Mouse (Mus musculus) G1E (cell line): ENCODE results near the gene Cct4.

Experiments
- CTCF ChIP-seq: IDR thresholded peaks from 2 replicates; pipeline ENCODE4 v1.5.1; 2012; ENCODE audit warnings: low read depth, low read length, inconsistent platforms, mixed read lengths
- TAL1 ChIP-seq: conservative IDR thresholded peaks from 2 replicates; pipeline ENCODE4 v1.6.1; 2012; ENCODE audit warnings: low read depth, low read length, inconsistent platforms, mixed read lengths

DNA sequence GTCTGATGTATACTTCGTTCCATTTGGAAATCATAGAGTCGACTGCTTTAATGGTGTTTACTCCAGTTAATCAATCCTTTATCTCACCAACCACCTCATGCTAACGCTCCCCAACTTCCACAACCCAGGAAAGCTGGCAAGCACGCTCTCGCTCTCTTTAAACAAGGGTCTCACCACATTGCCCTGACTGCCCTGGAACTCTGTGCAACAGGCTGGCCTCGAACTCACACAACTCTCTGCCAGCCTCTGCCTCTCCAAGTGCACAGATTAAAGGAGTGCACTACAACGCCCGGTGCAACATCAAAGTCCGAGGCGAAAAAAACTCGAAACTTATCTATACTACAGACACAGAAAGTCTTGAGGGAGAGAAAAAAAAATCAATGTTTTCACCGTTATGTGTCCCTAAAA, 8.8 kb upstream of the Cct4 start:
- TF ChIP-seq CTCF (no peak), TAL1 (no peak)
